Mouse (Mus musculus): Measurements from ENCODE around the gene Lepr.

- TF ChIP-seq MYOG (IDR thresholded peaks at IDR 0.05; ENCODE audit: control insufficient read depth in 1 of 3, insufficient read depth in 1 of 3, insufficient read length in 2 of 3, low read depth in 2 of 3) (no peak), POLR2A (IDR thresholded peaks at IDR 0.05; ENCODE audit: insufficient read length, low read depth) (no peak), USF1 (IDR thresholded peaks at IDR 0.05; ENCODE audit: low read depth) (no peak), REST (IDR thresholded peaks at IDR 0.05; ENCODE audit: insufficient read depth, insufficient read length) (no peak), TCF12 (IDR thresholded peaks at IDR 0.05; ENCODE audit: insufficient read depth, poor library complexity, severe bottlenecking) (no peak), E2F4 (IDR thresholded peaks at IDR 0.05; ENCODE audit: insufficient read depth) (no peak), MYOD1 (IDR thresholded peaks at IDR 0.05; ENCODE audit: control insufficient read depth in 1 of 3, insufficient read length in 2 of 3, low read depth in 2 of 3) (no peak), MAX (IDR thresholded peaks at IDR 0.05; ENCODE audit: low read depth) (no peak), POLR2AphosphoS2 (IDR thresholded peaks at IDR 0.05; ENCODE audit: insufficient read length, low read depth) (no peak)
These were observed 24.3 kb upstream of the Lepr start for GRCm38 (mm10) chr4:101692892-101693291.
